Mouse (Mus musculus): ENCODE measurements around the gene Rasgef1c.

The Rasgef1c gene

DNA sequence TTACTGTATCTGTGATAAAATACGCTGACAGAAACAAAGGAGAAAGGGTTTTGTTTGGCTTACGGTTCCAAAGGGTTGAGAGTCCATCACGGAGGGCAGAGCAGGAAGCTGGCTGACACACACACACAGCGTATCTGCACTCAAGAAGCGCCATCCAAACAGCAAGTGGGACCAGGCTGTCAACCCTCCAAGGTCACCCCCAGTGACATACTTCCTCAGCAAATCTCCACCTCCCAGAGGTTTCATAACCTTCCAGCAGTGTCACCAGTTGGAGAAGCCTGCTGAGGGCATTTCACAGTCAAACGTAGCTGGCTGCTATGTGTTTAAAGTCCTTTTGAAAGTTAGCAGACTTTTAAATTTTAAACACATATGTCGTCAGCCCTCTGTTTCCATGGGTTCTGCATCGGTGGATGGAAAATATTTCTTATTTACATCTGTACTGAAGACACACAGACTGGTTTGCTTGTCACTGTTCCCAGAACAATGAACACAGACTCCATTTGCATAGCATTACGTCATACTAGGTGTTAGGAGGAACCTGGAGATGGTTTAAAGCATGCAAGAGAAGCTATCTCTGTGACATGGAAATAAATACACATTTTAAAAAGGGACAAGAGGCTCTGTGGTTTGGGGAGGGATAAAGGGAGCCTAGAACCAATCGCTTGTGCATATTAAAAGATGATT, 72.2 kb downstream of the Rasgef1c start:
- DNase-seq (ENCODE audit: low read depth, low spot score): no peak

DNA sequence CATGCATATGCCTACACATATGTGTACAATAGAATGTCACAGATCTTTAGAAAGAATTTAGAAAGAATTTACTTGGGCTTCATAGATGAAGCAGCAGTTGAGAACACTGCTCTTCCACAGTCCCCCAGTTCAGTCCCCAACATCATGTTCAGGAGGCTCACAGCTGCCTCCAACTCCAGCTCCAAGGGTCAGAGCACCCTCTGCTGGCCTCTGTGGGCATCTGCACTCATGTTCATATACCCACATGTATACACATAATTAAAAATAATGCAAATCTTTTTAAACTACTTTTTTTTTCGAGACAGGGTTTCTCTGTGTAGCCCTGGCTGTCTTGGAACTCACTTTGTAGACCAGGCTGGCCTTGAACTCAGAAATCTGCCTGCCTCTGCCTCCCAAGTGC, 73.0 kb downstream of the Rasgef1c start:
- peak; percentile 27 for DNase-seq (ENCODE audit: low read depth, low spot score)

DNA sequence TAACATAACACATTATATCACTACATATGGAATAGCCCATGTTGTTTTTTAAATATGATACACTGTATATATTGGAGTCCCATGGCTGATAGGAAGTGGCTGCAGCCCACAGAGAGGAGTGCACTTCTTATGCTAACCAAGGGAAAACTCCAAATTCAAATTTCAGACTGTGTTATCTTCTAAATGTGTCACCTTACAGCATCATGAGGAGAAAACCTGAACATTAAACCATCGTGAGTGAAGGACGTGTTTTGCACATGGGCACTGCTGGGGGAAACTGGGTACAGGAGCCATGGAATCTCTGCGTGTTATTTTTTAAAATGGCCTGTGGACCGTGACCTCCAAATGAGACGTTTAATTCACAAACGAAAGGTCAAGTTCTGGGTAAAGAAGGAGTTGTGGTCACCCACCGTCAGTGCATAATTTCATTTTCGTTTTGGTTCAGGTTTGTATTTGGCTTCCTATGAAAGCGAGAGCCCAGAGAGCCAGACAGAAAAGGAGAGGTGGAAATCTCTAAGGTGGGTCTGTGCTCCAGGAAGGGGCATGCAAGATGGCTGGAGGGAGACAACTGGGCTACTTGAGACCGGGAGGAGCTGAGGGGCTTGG, 76.4 kb downstream of the Rasgef1c start:
- no peak for DNase-seq (ENCODE audit: low read depth, low spot score)

DNA sequence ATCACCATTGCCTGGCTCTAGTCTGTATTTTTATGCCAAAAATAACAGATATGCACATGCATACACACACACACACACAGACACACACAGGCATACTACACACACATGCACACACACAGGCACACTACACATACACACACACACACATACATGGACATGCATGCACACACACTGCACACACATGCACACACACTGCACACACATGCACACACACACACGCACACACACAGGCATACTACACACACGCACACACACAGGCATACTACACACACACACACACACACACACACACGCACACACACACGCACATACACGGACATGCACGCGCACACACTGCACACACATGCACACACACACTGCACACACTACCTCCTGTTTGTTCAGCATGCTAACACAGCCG, 77.3 kb downstream of the Rasgef1c start:
- no peak for DNase-seq (ENCODE audit: low read depth, low spot score)

DNA sequence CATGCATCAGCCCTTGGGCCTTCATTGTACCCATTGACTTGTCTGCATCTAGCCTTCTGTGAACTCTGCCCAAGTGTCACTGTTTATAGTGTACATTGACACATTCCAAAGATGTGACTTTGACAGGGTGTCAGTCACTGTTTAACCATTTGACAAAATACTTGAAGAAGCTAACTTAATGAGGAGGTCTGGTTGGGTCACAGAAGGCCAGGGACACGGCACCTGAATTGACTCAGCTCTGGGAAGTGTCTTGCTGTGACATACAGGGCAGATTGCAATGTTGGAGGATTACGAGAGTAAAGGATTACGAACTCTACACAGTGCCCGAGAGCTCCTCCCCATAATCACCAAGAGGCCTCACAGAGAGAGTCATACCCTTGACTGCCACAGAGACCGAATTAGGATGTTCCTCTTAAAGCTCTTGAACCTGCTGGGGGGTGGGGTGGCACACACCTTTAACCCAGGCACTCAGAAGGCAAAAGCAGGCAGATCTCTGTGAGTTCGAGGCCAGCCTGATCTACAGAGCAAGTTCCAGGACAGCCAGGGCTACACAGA, 79.1 kb downstream of the Rasgef1c start:
- no peak for DNase-seq (ENCODE audit: low read depth, low spot score)

DNA sequence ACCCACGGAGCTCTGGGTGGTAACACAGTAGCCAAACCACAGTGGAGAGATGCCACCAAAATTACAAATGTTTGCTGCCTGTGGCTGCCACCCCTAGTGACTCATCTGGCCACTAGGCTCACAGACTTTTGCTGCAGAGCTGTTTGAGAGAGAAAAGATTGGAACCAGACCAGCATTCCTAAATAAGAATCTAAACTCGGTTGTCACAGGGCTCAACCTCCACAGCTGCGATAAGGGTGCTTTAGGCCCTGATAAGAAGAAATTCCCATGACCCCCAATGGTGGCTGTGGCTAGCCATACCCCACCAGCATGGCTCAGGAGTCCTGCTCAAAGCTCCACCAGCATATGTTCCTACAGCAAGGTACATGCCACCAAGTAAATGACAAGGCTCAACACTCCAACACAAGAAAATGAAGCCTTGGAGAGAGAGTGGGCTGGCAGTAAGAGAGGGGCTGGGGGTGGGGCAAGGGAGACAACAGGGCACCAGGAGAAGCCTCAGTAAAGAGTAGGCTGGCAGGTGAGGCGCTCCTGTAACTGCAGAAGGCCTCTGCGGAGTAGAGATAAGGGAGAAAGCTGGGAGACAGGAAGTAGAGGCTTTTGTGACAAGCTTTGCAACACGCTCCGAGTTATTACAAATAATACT, 79.8 kb downstream of the Rasgef1c start:
- no peak for DNase-seq (ENCODE audit: low read depth, low spot score)

DNA sequence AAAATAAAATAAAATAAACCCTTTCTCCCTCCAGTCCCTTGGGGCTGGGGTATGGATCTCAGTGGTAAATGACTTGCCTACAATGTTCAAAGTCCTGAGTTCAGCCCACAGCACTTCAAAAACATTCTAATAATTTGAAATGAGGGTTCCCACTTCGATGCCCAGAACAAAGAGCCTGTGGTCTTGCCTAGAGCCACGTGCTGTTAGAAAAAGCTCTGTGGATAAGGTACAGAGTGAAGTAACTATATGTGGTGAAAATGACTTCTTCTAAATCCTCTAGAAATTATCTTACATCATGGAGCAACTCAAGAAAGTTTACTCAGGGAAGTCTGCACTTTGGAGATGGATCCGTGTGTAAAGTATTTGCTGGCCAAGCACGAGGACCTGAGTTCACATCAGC, 80.5 kb downstream of the Rasgef1c start:
- no peak for DNase-seq (ENCODE audit: low read depth, low spot score)

DNA sequence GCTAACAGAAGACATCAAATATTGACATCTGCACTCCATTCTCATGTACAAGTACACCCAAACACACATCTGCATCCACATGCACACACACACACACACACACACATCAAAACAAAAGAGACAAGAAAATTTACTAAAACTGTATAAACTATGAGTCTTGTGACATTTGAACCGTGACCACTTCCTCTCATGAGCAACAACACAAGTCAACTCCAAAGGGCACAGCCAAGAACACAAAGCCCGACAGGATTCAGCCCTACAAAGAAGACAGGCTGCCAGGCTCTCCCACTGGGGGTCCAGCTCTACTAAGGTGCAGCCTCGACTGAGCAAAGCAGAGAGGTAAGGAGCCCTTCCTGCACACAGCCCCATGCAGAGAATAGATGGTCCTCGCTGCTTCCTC, 81.2 kb downstream of the Rasgef1c start:
- no peak for DNase-seq (ENCODE audit: low read depth, low spot score)

DNA sequence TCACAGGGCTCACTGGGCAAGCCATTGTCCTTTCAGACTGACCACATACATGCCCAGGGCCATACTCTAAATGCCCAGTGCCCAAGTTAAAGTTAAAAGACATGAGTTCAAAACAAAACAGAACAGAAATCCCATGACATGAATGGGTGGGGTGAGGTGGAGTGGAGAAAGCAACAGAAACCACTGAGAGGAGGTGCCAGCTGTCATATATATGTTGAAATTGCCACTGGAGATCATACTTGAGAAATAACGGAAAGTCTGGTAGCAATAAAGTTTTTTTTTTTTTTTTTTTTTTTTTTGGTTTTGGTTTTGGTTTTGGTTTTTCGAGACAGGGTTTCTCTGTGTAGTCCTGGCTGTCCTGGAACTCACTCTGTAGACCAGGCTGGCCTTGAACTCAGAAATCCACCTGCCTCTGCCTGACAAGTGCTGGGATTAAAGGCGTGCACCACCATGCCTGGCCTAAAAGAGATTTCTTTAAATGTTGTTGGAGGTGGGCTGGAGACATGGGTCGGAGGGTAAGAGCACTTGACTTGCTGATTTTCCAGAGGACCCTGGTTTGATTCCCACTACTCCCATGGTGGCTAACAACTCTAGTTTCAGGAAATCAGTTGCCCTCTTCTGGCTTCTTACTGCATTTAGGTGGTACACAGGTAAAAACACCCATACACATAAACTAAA, 82.4 kb downstream of the Rasgef1c start:
- DNase-seq (ENCODE audit: low read depth, low spot score): no peak

DNA sequence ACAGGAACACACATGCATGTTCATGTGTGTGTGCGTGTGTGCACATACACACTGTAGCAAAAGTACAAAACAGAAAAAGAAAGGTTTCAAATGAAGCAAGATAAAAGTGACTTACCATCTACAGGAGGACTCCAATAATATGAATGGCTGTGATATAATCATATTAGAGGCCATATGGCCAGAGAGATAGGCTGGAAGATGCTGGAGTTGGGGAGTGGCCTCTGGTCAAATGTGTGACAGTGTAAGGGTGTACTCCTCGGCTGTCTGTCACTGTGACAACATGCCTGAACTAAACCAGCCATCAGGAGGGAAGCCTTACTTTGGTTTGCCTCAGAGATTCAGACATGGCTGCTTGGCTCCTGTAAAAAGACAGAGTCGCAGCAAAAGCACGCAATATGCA, 83.4 kb downstream of the Rasgef1c start:
- DNase-seq (ENCODE audit: low read depth, low spot score): no peak

DNA sequence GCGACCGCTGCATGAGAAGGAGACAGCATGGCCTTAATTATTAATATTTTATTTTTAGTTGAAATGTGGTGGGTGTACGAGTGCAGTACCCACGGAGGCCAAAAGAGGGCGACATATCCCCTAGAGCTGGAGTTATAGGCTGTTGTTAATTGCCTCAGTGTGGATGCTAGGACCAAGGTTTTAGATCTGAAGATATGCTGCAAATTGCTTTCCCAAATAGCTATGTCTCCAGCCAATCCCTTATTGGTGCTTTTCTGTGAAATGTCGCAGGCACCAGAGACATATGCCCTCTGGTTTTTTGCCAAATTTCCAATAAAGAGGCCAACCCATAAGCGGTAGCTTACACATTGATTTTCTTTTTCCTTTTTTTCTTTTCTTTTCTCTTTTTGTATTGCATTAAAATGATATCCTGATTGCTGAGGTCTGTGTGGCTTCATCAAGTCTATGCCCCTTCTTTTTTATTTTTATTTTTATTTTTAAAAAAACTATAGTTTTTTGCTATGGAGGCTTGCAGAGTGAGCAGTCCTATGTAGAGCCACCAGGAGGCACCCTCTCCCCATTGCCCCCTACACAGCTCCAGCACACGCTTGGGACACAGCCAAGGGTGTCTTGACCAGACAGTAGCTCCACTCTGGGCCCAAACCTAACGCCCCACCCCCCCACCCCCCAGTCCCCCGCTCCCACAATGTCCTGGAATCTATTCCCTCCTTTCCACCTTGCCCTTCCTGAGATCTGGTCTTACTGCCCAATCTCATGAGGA, 84.8 kb downstream of the Rasgef1c start:
- DNase-seq (ENCODE audit: low read depth, low spot score): peak; percentile 77

DNA sequence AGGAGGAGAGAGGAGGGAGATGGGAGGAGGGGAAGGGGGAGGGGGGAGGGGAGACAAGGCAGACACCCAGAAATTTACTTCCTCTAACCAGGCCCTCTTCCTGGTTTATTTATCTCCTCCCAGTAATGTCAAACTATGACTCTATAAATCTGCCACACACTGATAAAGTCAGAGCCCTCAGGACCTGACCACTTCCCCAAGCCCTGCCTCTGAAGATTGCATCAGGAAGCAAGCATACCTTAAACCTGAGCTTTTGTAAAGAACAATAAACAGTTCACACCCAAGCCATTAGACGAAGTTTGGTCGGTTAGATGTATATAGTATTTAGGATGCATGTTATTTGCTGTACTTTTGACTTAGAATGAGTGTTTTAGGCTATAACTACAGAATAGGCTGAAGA, 92.9 kb downstream of the Rasgef1c start:
- DNase-seq (ENCODE audit: low read depth, low spot score): no peak

DNA sequence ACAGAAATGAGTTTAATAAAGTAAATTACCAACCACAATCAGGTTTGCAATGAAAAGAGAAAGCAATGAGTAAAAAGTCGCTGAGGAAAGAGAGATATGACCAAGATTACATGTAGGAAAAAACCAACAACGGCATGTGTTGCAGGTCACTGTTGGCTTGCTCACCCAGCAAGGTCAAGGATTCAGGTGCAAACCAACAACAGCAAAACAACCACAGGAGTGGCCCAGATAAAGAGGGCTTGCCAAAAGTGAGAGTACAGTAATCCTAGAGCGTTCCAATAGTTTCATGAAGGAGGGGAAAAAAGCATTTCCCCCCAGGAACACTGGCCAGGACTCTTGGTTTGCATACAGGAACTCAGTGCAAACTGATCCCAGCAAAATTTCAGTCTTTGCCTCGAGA, 94.8 kb downstream of the Rasgef1c start:
- DNase-seq (ENCODE audit: low read depth, low spot score): no peak

DNA sequence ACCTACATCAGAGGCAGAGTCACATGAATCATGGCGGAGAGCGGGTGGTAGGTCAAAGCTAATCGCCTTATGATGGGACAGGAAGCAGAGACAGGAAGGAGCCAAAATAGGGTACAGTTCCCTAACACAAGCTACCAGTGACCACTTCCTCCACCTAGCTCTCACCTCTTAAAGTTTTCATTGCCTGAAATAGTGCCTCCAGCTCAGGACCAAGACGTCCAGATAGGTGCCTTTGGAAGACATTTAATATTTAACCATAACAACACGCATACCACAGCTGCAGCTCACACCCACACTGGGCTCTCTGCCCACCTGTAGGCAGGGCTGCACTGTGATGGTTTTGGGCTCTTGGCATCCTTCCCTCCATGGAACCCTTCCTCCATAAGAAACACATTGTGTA, 95.7 kb downstream of the Rasgef1c start:
- DNase-seq (ENCODE audit: low read depth, low spot score): no peak

DNA sequence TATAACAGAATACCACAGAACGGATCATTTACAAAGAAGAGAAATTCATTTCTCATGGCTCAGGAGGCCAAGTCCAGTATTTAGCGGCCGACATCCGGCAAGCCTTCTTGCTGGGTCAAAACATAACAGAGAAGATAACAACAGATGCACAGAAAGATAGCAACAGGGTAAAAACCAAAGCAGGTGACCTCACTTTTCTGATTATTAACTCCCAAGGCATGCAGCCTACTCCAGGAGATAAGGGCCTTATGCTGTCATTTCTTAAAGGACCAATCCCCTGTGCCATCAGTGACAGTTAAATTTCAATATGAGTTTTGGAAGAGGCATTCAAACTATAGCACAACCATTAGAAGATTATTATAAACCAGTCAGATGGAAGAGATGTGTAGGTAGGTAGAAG, 101.2 kb downstream of the Rasgef1c start:
- no peak for DNase-seq (ENCODE audit: low read depth, low spot score)

DNA sequence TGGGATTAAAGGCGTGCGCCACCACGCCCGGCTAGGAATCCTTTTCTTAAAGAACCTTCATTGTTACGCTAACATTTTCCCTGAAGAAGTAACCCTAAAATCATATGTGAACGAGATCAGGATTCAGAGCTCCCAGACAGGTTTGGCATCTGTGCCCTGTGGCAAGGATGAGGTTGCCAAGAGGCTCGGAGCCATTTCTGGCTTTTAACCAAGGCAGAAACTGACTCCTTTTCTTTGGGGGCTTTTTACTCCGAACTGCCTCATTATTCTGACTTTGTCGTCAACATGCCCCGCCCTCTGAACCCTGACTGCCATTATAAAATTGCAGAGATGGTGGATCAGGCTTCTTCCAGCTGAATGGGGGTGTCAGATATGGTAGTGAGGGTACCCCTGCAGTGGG, 106.1 kb downstream of the Rasgef1c start:
- peak; percentile 74 for DNase-seq (ENCODE audit: low read depth, low spot score)

DNA sequence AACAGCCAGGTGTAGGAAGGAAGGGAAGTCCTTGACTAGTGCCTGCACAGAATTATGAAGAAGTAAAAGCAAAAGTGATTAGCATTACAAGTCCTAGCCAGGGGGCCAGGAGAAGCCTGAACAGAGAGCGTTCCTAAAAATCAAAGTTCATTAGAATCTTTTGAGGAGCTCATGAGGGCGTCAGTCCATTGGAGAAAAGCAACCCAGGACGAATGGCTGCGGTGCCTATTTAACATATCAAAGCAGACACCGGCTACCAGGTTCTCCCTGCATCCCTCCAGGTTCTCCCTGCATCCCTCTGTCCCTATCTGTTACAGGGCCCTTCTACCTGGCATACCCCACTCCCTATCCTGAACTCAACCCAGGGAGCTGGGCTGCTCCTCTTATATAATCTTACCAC, 106.6 kb downstream of the Rasgef1c start:
- DNase-seq (ENCODE audit: low read depth, low spot score): peak; percentile 85

DNA sequence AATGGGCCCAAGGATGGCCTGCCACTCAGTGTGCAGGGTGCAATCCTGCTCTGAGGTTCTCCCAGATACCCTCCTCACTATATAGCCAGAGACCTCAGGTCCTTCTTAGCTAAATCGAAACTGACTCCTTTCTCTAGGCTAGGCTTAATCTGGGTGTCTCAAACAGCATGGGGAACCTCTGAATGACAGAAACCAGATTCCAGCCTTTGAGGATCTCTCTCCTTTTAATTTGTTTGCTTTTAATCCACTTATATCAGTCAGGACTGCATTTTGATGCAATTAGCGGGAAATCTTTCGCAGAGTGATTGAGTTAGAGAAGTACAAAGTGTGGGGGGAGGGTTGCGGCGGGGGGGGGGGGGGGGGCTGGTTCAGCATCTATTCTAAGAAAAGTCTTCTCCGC, 111.4 kb downstream of the Rasgef1c start:
- no peak for DNase-seq (ENCODE audit: low read depth, low spot score)

DNA sequence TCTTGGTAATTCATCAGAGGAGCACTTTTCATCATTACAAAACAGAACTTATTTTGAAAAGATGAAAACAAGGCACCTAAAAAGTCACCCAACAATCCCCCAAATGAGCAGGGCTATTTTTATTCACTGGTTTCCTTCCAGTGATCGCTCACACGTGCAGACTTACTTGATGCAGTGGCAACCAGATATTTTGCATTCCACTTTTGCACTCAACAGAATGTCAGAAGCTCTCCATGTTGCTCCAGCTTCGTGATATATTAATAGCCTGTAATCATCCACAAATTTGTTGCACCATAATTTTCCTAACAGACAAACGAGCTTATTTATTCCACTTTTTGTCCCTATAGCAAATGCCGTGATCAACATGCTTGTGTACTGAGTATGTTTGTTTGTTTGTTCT, 114.9 kb downstream of the Rasgef1c start:
- no peak for DNase-seq (ENCODE audit: low read depth, low spot score)

DNA sequence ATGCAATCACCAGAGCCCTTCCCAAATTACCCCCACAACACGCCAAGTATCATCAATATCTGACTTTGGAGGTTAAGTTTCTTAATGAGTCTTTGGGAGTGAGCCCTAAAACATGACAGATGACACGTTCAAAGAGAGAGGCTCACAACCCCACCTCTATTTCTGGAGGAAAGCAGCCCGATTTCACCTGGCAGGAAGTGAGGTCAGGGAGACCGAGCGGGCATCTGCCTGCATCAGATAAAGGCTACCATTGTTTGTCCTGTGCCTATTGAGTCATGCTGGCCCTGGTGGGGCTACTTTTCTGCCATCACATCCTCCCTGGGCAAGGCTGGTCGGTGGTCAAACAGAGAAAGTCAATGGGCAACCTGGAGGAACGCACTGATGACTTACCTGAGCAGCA, 115.9 kb downstream of the Rasgef1c start:
- no peak for DNase-seq (ENCODE audit: low read depth, low spot score)

DNA sequence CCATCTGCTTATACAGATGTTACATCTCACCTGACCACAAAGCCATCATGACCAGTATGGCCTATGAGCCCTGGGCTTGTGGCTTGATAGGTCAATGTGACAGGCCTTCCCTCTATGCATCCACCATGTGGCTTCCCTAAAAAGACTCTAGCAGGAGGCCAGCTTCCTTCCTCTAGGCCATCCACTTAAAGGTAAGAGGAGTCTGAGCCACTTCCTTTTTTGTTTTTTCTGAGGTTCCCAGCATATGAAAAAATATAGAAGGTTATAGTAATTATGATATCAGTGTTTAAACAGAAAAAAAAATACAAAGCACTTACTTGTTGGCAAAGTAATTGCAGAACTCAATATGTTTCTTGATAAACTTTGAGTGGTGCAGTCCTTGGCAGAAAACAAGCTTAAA, 117.2 kb downstream of the Rasgef1c start:
- DNase-seq (ENCODE audit: low read depth, low spot score): no peak

DNA sequence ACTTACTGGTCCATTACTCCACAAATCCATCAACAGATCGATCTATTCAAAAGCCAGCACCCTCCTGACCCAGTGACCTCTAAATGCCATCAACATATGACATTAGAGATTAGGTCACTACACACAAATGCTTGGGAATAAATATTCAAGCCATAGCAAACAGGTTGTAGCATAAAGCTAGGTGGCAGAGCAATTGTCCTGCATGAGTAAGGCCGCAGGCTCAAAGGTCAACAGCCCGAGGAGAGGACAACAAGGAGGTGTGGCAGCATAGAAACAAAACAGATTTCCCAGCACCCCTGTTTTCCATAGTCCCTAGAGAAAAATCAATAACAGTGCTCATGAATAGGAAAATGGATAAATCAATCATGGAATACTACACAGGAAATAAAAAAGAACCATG, 120.5 kb downstream of the Rasgef1c start:
- DNase-seq (ENCODE audit: low read depth, low spot score): peak; percentile 9
